Mouse (Mus musculus): ENCODE results near the gene Ndufaf3.

GRCm38 (mm10) chr9:108589229-108589628 is 22.0 kb upstream of the Ndufaf3 start:
- TF ChIP-seq CTCF (IDR thresholded peaks at IDR 0.05), result peak; percentile 29
- no peak for TF ChIP-seq EP300 (IDR thresholded peaks at IDR 0.05)

All from lung, postnatal 0 days (tissue).